Mouse (Mus musculus) liver, embryonic 12.5 days (tissue): ENCODE measurements around the gene Apon. TPM values are rescaled to one million over a fixed set of nuclear protein-coding genes. Genes with fewer than 3 reads are reported as not detected.

Experiments
- ATAC-seq: fragments of 200-750 bp; cut with Nextera tagmentation; 2 replicates; pipeline ENCODE4 v1.8.0; 2017; ENCODE audit warnings: moderate number of reproducible peaks, mild to moderate bottlenecking, moderate library complexity
- H3K27ac ChIP-seq: fragments of 300-500 bp; sonication (generic); 2 replicates; pipeline ENCODE4 v1.5.1; 2016; ENCODE audit warnings: mild to moderate bottlenecking
- H3K27me3 ChIP-seq: fragments of 300-500 bp; sonication (generic); replicated peaks from 2 replicates; pipeline ENCODE4 v1.6.1; 2016; ENCODE audit warnings: mild to moderate bottlenecking, moderate library complexity
- H3K36me3 ChIP-seq: fragments of 300-500 bp; sonication (generic); 2 replicates; pipeline ENCODE4 v1.6.1; 2016; ENCODE audit warnings: mild to moderate bottlenecking, moderate library complexity
- H3K4me1 ChIP-seq: fragments of 300-500 bp; sonication (generic); 2 replicates; pipeline ENCODE4 v1.6.1; 2016
- H3K4me2 ChIP-seq: fragments of 300-500 bp; sonication (generic); 2 replicates; pipeline ENCODE4 v1.6.1; 2016; ENCODE audit warnings: mild to moderate bottlenecking, moderate library complexity
- H3K4me3 ChIP-seq: fragments of 300-500 bp; sonication (generic); 2 replicates; pipeline ENCODE4 v1.5.1; 2016; ENCODE audit warnings: mild to moderate bottlenecking, moderate library complexity
- H3K9ac ChIP-seq: fragments of 300-500 bp; sonication (generic); 2 replicates; pipeline ENCODE4 v1.6.1; 2016; ENCODE audit warnings: mild to moderate bottlenecking, moderate library complexity
- H3K9me3 ChIP-seq: fragments of 300-500 bp; sonication (generic); replicated peaks from 2 replicates; pipeline ENCODE4 v1.6.1; 2016; ENCODE audit warnings: mild to moderate bottlenecking, moderate library complexity
- WGBS: fragments of 180-500 bp; shearing (Covaris S2); methylation state at CpG from one replicate; pipeline ENCODE4 v1.1.7; 2016; ENCODE audit not compliant: insufficient replicate concordance; 5-methylcytosine and 5-hydroxymethylcytosine counted together
- polyA plus RNA-seq: library from polyadenylated mRNA; unstranded; fragments of >200 nt; fragmentation: Nextera tagmentation; extraction: Ambion mirVana; gene quantifications from 2 replicates; pipeline ENCODE4 v1.2.1, GENCODE M21; 2016

Gene Apon
- polyA plus RNA-seq, 1 experiment from 2014 or later = 0.51 TPM

GRCm38 (mm10) chr10:128218387-128219117 lies 35.3 kb upstream of the Apon start:
- Histone ChIP-seq H3K27ac (peak overlapping the region; percentile 76), H3K4me2 (peak overlapping the region; percentile 14; the same call in 1 of the 2 replicates), H3K9me3 (no peaks in the 10 kb centered on the region), H3K9ac (no peak overlapping the region), H3K27me3 (peaks cover 9% of the 10 kb centered on the region), H3K36me3 (no peaks in the 10 kb centered on the region), H3K4me1 (peaks cover 37% of the 10 kb centered on the region), H3K4me3 (no peak overlapping the region)
- ATAC-seq = peak; percentile 85
- 69% methylated on average over 18 of the region's 18 CpGs for WGBS

- no peak overlapping the region for H3K4me3 ChIP-seq
- no peak overlapping the region for H3K27ac ChIP-seq
- no peaks in the 10 kb centered on the region for H3K9me3 ChIP-seq
- H3K9ac ChIP-seq = no peak overlapping the region
- no peak for ATAC-seq
- H3K36me3 ChIP-seq = no peaks in the 10 kb centered on the region
- WGBS = 54% methylated on average over 16 of the region's 16 CpGs
- H3K4me1 ChIP-seq = peaks cover 36% of the 10 kb centered on the region
- no peaks in the 10 kb centered on the region for H3K27me3 ChIP-seq
- H3K4me2 ChIP-seq = no peak overlapping the region
Observed at GRCm38 (mm10) chr10:128221533-128222286, 32.2 kb upstream of the Apon start.

DNA sequence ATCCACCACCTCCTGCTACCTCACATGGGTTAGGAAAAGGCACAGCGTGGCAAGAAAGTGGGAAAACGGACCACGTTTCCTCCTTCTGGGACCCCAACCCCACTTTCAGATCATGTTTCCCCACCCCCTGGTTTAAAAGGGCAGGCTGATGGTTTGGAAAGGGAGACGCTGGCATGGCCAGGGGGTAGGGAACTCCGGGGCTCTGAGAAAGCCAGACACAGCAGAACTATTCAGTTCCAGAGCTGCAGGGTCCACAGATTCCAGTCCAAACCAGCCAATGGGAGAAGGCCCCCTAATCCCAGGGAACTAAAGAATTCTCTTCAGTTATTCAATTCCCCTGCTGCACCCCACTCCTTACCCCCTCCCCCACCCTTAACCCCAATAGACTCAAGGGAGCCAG lies 28.8 kb upstream of the Apon start:
- Histone ChIP-seq H3K4me2 (no peak overlapping the region), H3K36me3 (no peaks in the 10 kb centered on the region), H3K27me3 (no peaks in the 10 kb centered on the region), H3K9me3 (no peaks in the 10 kb centered on the region), H3K27ac (no peak overlapping the region), H3K4me3 (no peak overlapping the region), H3K9ac (no peak overlapping the region), H3K4me1 (peaks cover 15% of the 10 kb centered on the region)
- 63% methylated on average over 5 of the region's 5 CpGs for WGBS
- no peak for ATAC-seq

GRCm38 (mm10) chr10:128225538-128225937 lies 28.4 kb upstream of the Apon start, which contains the start of gene Mip:
TSS of gene Mip (plus strand) at chr10:128225838.
- Histone ChIP-seq H3K4me3 (no peak within 1 kb of the TSS), H3K27me3 (no peaks in the 10 kb centered on the region), H3K27ac (no peak within 1 kb of the TSS), H3K36me3 (no peaks in the 10 kb centered on the region), H3K4me1 (peaks cover 15% of the 10 kb centered on the region), H3K9ac (peak within 1 kb of the TSS; percentile 13; the same call in 1 of the 2 replicates), H3K4me2 (no peak within 1 kb of the TSS), H3K9me3 (no peaks in the 10 kb centered on the region)
- no peak for ATAC-seq
- 51% methylated on average over 4 of the region's 4 CpGs for WGBS

GRCm38 (mm10) chr10:128227592-128227991 lies 26.3 kb upstream of the Apon start:
- H3K4me1 ChIP-seq = peaks cover 15% of the 10 kb centered on the region
- H3K27ac ChIP-seq = no peak overlapping the region
- 78% methylated on average over 9 of the region's 9 CpGs for WGBS
- H3K27me3 ChIP-seq = no peaks in the 10 kb centered on the region
- H3K36me3 ChIP-seq = no peaks in the 10 kb centered on the region
- no peak overlapping the region for H3K4me3 ChIP-seq
- no peak overlapping the region for H3K9ac ChIP-seq
- ATAC-seq = no peak
- H3K4me2 ChIP-seq = no peak overlapping the region
- H3K9me3 ChIP-seq = no peaks in the 10 kb centered on the region

- no peaks in the 10 kb centered on the region for H3K27me3 ChIP-seq
- no peaks in the 10 kb centered on the region for H3K36me3 ChIP-seq
- H3K4me3 ChIP-seq = no peak overlapping the region
- no peaks in the 10 kb centered on the region for H3K9me3 ChIP-seq
- peaks cover 18% of the 10 kb centered on the region for H3K4me1 ChIP-seq
- no peak overlapping the region for H3K27ac ChIP-seq
- no peak for ATAC-seq
- WGBS = 79% methylated on average over 8 of the region's 8 CpGs
- no peak overlapping the region for H3K4me2 ChIP-seq
- no peak overlapping the region for H3K9ac ChIP-seq
Observed at GRCm38 (mm10) chr10:128228009-128228408, 25.9 kb upstream of the Apon start.

GRCm38 (mm10) chr10:128230582-128230981 lies 23.3 kb upstream of the Apon start:
- peaks cover 34% of the 10 kb centered on the region for H3K4me1 ChIP-seq
- H3K4me2 ChIP-seq = peak overlapping the region; percentile 83
- peak overlapping the region; percentile 95 for H3K27ac ChIP-seq
- 74% methylated on average over 12 of the region's 12 CpGs for WGBS
- H3K4me3 ChIP-seq = peak overlapping the region; percentile 80
- H3K9ac ChIP-seq = peak overlapping the region; percentile 91
- H3K9me3 ChIP-seq = no peaks in the 10 kb centered on the region
- peaks cover 18% of the 10 kb centered on the region for H3K36me3 ChIP-seq
- no peak for ATAC-seq
- H3K27me3 ChIP-seq = no peaks in the 10 kb centered on the region

DNA sequence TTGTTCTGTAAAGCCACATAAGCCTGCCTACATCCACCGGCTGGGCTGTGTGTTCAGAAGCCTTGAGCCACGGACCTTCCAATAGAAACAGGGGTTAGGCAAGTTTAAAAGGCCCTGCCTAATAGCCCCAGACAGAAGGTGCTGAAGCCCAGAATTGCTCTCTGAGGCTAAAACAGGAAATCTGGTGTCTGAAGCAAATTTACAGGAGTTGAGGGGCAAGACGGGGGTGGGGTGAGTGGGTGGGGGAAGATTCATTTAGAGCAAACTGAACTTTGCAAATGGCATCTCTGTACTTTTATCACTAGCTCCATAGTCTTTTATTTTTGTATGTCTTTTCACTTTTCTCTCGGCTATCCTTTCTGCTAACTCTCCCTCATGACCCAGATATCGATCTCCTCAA lies 22.8 kb upstream of the Apon start:
- Histone ChIP-seq H3K27me3 (no peaks in the 10 kb centered on the region), H3K9me3 (no peaks in the 10 kb centered on the region), H3K9ac (peak overlapping the region; percentile 91), H3K4me3 (peak overlapping the region; percentile 80), H3K36me3 (peaks cover 18% of the 10 kb centered on the region), H3K27ac (peak overlapping the region; percentile 95), H3K4me2 (peak overlapping the region; percentile 83), H3K4me1 (peaks cover 35% of the 10 kb centered on the region)
- WGBS = 16% methylated on average over 5 of the region's 5 CpGs
- ATAC-seq = no peak

GRCm38 (mm10) chr10:128231697-128232419 lies 22.0 kb upstream of the Apon start, which contains the start of gene Timeless:
TSS of gene Timeless (plus strand) at chr10:128232065.
- Histone ChIP-seq H3K4me2 (peak within 1 kb of the TSS; percentile 83), H3K27me3 (no peaks in the 10 kb centered on the region), H3K4me3 (peak within 1 kb of the TSS; percentile 80), H3K4me1 (peaks cover 39% of the 10 kb centered on the region), H3K9ac (peak within 1 kb of the TSS; percentile 91), H3K36me3 (peaks cover 18% of the 10 kb centered on the region), H3K27ac (peak within 1 kb of the TSS; percentile 95), H3K9me3 (no peaks in the 10 kb centered on the region)
- WGBS = under 1% methylated on average over 58 of the region's 58 CpGs
- peak; percentile 91 for ATAC-seq

- ATAC-seq = peak; percentile 53
- Histone ChIP-seq H3K27ac (peak overlapping the region; percentile 95), H3K4me2 (peak overlapping the region; percentile 83), H3K4me3 (peak overlapping the region; percentile 80), H3K9me3 (no peaks in the 10 kb centered on the region), H3K4me1 (peaks cover 41% of the 10 kb centered on the region), H3K36me3 (peaks cover 18% of the 10 kb centered on the region), H3K27me3 (no peaks in the 10 kb centered on the region), H3K9ac (peak overlapping the region; percentile 91)
- WGBS = under 1% methylated on average over 14 of the region's 14 CpGs
Observed at GRCm38 (mm10) chr10:128232420-128232985, 21.4 kb upstream of the Apon start.

DNA sequence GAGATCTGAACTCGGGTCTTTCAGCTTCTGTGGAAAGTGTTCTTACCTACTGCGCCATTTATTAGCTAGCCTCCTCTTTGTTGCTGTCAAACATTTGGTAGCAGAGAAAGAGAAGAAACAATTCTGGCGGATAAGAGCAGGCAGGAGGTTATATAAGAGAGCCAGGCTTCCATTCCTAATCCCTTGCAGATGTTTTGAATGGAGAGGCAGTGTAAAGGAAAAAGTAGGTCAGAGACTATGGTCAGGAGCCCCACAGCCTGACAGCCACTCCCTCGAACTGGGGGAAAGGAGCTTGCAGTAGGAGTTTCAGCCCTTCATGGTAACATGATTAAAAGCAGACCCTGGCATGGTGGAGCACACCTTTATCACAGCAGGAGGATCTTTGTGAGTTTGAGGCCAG lies 17.6 kb upstream of the Apon start:
- Histone ChIP-seq H3K27ac (no peak overlapping the region), H3K9me3 (no peaks in the 10 kb centered on the region), H3K27me3 (no peaks in the 10 kb centered on the region), H3K9ac (no peak overlapping the region), H3K4me1 (peaks cover 58% of the 10 kb centered on the region), H3K4me2 (no peak overlapping the region), H3K4me3 (no peak overlapping the region), H3K36me3 (peaks cover 48% of the 10 kb centered on the region)
- WGBS = 62% methylated on average over 4 of the region's 4 CpGs
- ATAC-seq = no peak
